Mouse (Mus musculus) ovary, postnatal 10 days (tissue): ENCODE measurements around the gene Fam243.

Source experiments
- DNase-seq: peaks from one replicate; pipeline ENCODE4 v3.0.0; 2022; ENCODE audit warnings: low spot score

The Fam243 gene

GRCm38 (mm10) chr16:92321341-92321740 lies at the start of gene Fam243:
Fam243 (minus strand) TSS chr16:92321441.
- no peak for DNase-seq

- no peak for DNase-seq
Observed at GRCm38 (mm10) chr16:92369260-92369659, 48.0 kb upstream of the Fam243 start.

- DNase-seq, result no peak
Observed at GRCm38 (mm10) chr16:92365477-92365876, 44.2 kb upstream of the Fam243 start.

DNA sequence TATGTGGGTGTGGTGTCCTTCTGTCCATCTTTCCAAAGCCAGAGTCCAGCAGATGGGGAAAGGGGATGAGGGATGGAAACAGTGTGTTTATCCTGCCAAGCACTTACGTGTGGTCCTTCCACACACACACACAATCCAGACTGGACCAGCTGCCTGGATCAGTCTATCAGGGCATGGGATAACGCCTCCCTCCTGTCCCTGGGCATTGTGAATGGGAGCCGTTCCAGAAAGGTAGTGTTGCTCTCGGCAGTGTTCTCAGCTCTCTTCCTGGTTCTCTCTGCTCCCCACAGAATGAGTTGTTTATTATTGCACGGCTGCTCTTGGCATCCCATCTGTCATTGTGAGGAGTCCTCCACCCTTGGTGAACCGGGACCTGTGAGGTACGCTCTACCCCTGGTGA lies 39.5 kb upstream of the Fam243 start:
- DNase-seq, result no peak

- no peak for DNase-seq
Observed at GRCm38 (mm10) chr16:92359229-92359628, 38.0 kb upstream of the Fam243 start, which contains the start of gene Kcne1. Kcne1 (minus strand) TSS chr16:92359468.

- DNase-seq, result no peak
Observed at GRCm38 (mm10) chr16:92358734-92359133, 37.5 kb upstream of the Fam243 start.

GRCm38 (mm10) chr16:92357566-92357965 lies 36.3 kb upstream of the Fam243 start:
- no peak for DNase-seq

- DNase-seq, result no peak
Observed at GRCm38 (mm10) chr16:92357023-92357422, 35.8 kb upstream of the Fam243 start.

GRCm38 (mm10) chr16:92355982-92356381 lies 34.7 kb upstream of the Fam243 start:
- no peak for DNase-seq

- no peak for DNase-seq
Observed at GRCm38 (mm10) chr16:92355366-92355765, 34.1 kb upstream of the Fam243 start.

GRCm38 (mm10) chr16:92353897-92354296 lies 32.7 kb upstream of the Fam243 start:
- DNase-seq, result no peak

- no peak for DNase-seq
Observed at GRCm38 (mm10) chr16:92353295-92353694, 32.1 kb upstream of the Fam243 start.

DNA sequence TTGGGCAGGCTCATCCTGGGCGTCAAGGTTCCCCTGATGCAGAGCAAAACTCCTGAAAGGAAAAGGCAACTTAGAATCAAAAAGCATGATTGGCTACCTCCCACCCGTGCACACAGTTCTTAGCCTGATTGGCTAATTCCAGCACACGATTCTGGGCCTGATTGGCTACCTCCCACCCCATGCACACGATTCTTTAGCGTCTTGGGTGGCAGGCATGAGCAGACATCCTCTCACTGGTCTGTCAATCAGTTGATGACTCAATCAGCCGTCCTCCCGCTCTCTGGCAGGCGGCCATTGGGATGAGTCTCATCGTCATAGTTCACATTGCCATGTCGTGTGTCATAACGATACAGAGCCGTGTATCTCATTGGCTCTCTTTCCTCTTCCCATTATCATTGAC lies 27.7 kb upstream of the Fam243 start:
- DNase-seq, result no peak

GRCm38 (mm10) chr16:92346297-92346916 lies 25.2 kb upstream of the Fam243 start:
- DNase-seq, result no peak

- DNase-seq, result no peak
Observed at GRCm38 (mm10) chr16:92345177-92345576, 23.9 kb upstream of the Fam243 start.

GRCm38 (mm10) chr16:92340612-92341511 lies 19.6 kb upstream of the Fam243 start:
- DNase-seq, result peak; percentile 27

DNA sequence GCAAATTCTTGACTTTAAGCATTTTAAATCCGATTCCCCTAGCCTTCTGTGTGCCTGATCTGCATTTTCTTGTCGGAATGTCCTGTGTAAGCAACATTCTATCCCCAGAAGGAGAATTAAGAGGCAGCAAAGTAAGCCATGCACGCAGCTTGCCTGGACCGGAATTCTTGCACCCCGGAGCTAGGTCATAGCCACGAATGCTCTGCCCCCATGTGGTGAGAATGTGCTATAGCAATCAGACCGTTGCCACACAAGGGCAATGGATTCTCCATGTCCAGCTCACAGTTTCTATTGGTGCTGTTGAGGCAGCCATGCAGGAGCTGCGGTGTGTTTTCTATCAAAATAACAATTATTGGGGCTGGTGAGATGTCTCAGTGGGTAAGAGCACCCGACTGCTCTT lies 15.0 kb upstream of the Fam243 start:
- DNase-seq, result peak; percentile 60

- no peak for DNase-seq
Observed at GRCm38 (mm10) chr16:92334600-92334999, 13.4 kb upstream of the Fam243 start.

GRCm38 (mm10) chr16:92330966-92331365 lies 9.7 kb upstream of the Fam243 start:
- DNase-seq, result no peak

- no peak for DNase-seq
Observed at GRCm38 (mm10) chr16:92327911-92328310, 6.7 kb upstream of the Fam243 start.

DNA sequence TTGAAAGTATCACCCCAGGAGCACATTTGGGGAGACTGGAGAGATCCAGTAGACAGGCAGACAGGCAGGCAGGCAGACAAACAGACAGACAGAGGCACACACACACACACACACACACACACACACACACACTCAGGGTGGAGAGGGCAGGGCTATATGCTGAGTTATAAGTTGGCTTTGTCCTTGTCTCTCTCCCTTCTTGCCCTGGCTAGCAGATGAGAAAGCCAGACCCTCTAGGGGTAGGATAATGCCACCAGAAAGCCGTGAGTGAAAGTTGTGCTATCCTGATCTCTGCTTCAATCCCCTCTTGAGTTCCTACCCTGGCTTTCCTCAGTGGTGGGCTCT lies 3.8 kb upstream of the Fam243 start:
- no peak for DNase-seq

DNA sequence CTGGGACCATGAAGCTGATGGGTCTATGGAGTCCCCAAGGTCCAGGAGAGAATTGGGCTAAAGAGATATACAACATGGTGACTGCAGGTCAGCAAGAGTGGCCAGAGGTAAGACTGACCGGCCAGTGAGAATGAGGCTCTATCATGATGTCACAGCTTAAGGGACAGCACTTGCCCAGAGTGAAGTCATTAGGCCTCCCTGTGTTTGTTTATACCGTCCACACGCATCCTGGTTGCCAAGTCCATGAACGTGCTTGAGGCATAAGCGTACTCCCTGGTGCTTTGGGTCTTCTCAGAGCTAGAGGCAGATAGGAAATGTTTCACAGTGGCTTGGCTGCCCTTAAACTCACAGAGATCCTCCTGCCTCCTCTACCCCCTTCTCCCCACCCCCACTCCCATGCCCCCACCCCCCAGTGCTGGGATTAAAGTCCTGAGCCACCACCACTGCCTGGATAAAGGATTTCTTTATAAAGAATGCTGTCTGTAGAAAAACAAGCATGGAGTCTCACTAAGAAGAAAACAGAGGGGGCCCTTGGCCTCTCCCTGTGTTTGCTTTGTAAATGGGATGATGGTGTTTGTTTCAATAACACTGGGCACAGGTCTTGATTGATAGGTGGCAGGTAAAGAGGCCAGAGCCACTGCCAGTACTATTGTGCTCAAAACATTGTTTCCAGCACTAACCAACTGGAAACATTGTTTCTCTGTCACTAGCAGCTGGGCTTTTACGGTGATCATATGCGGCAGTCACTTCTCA lies 3.2 kb upstream of the Fam243 start:
- DNase-seq, result no peak

DNA sequence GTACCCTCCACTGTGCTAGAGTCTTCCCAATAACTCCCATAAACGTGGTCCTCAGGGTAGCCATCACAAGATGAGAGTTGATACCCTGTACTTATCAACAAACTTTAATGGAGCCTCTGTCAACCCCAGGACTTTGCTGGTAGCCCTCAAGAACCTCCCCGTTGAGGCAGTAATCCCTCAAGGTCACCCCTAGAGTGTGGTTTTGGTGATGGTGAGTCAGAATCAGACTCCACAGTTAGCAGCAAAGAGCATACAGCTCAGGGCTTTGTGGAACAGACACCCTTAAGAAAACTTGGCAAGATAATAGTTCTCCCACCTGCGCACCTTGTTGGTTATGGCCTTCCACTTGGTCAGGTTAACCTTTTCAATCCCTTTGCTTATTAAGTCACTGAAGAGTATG lies 880 bp downstream of the Fam243 start:
- no peak for DNase-seq
